Mouse (Mus musculus): Measurements from ENCODE around the gene Tdrd6. TPM values are rescaled to one million over a fixed set of nuclear protein-coding genes. Genes with fewer than 3 reads are reported as not detected.

The Tdrd6 gene
- polyA plus RNA-seq, 1 experiment from 2014 or later, result 0.25 TPM

GRCm38 (mm10) chr17:43606704-43607103, 23.4 kb downstream of the Tdrd6 start:
- Histone ChIP-seq H3K36me3 (no peaks in the 10 kb centered on the region), H3K4me2 (no peak overlapping the region), H3K9ac (no peak overlapping the region), H3K9me3 (no peaks in the 10 kb centered on the region), H3K27ac (replicated peaks) (no peak overlapping the region), H3K4me1 (replicated peaks) (no peaks in the 10 kb centered on the region), H3K27me3 (no peaks in the 10 kb centered on the region), H3K4me3 (no peak overlapping the region)
- WGBS, result 10% methylated on average over 3 of the region's 3 CpGs
- no peak; the same call in 1 of the 2 replicates for ATAC-seq (ENCODE audit: low read depth)

DNA sequence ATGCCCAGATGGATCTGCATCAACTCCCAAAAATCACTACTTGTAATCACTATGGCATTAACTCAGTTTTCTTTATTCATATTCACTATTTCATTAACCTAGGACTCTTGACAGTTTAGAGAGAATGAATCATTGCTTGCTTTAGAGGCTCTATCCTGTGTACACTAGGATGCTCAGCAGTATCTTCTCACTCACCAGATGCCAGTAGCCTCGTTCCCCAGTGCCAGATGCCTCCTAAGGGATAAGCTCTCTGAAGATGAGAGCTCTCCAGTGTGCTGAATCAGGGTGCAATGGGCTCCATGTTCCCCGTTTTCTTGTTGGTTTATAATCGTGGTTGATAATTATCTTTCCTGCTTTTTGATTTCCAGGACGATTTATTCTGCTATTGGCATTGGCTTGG, 31.4 kb downstream of the Tdrd6 start:
- H3K4me1 ChIP-seq (replicated peaks), result no peaks in the 10 kb centered on the region
- no peak overlapping the region for H3K4me3 ChIP-seq
- peaks cover 4% of the 10 kb centered on the region; the same call in 1 of the 2 replicates for H3K36me3 ChIP-seq
- 72% methylated on average over 4 of the region's 4 CpGs for WGBS
- no peak overlapping the region for H3K9ac ChIP-seq
- 0 out of 2 replicates have a peak, but pooled peaks cover 5% of the 10 kb centered on the region for H3K9me3 ChIP-seq
- H3K4me2 ChIP-seq, result no peak overlapping the region
- ATAC-seq (ENCODE audit: low read depth), result no peak
- no peaks in the 10 kb centered on the region for H3K27me3 ChIP-seq
- H3K27ac ChIP-seq (replicated peaks), result no peak overlapping the region

DNA sequence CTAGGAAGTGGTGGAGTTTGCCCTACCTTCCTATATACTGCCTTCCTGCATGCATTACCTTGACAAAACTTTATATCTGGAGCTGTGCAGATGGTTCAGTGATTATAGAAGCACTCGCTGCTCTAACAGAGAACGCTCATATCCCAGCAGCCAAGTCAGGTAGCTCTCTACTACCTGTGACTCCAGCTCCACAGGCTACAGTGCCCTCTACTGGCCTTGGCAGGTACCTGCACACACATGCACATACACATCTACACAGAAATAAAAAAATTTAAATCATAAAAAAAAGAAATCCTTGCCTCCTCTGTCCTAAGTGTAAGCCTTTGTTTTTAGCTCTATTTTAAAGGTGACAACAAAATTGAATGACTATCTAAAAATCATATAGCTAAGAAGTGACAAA, 32.4 kb downstream of the Tdrd6 start:
- H3K27ac ChIP-seq (replicated peaks), result no peak overlapping the region
- no peak overlapping the region for H3K4me3 ChIP-seq
- 96% methylated on average over 2 of the region's 2 CpGs for WGBS
- no peaks in the 10 kb centered on the region for H3K4me1 ChIP-seq (replicated peaks)
- peaks cover 4% of the 10 kb centered on the region; the same call in 1 of the 2 replicates for H3K36me3 ChIP-seq
- no peaks in the 10 kb centered on the region for H3K27me3 ChIP-seq
- H3K9ac ChIP-seq, result no peak overlapping the region
- H3K4me2 ChIP-seq, result no peak overlapping the region
- 0 out of 2 replicates have a peak, but pooled peaks cover 5% of the 10 kb centered on the region for H3K9me3 ChIP-seq
- ATAC-seq (ENCODE audit: low read depth), result no peak

DNA sequence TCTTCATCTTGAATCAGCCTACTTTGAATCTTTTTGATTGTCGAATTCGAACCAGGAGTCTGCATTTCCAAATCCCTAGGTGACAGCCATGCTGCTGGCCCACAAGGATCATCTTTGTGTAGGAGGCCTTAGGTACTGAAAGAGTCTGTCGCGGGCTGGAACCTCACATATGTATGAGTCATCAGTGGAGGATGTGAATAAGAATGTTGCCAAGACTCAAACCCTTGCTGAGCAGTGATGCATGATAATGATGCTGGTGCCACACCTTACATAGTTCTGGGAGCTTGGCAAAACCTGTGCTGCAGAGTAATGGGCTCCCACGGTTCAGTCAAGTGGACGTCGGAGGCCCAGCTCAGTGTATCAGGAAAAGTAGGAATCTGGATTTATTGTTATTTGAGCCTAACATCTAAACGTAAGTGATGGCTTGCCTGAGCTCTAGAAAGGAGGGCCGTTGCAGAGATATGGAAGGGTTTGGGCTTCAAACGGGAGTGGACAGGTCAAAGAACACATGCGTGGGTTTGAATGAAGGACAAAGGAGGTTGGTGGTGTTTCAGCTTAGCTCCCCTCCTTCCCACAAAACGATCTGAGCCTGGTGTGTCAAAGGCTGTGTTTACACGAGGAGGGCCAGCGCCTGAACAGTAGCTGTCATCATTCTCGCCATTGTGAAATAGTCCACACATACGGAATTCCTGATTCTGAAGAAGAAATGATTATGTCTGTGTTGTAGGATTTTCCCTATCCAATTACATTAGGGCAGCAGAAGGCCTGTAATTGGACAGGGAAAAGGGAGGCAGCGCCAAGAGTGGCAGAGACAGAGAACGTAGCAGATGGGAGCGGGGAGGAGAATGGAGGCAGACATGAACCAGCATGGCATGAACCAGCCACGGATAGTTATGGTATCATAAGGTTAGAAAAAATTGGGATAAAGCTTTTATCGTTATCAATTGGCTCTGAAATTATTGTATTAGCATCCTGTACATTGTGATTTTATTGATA, 37.5 kb downstream of the Tdrd6 start:
- Histone ChIP-seq H3K27ac (replicated peaks) (no peak overlapping the region), H3K9me3 (0 out of 2 replicates have a peak, but pooled peaks cover 5% of the 10 kb centered on the region), H3K4me1 (replicated peaks) (no peaks in the 10 kb centered on the region; the same call in 1 of the 2 replicates), H3K9ac (no peak overlapping the region), H3K36me3 (peaks cover 3% of the 10 kb centered on the region; the same call in 1 of the 2 replicates), H3K4me3 (no peak overlapping the region), H3K4me2 (no peak overlapping the region), H3K27me3 (no peaks in the 10 kb centered on the region)
- 88% methylated on average over 21 of the region's 21 CpGs for WGBS
- no peak for ATAC-seq (ENCODE audit: low read depth)

GRCm38 (mm10) chr17:43590531-43590930, 39.6 kb downstream of the Tdrd6 start:
- H3K27ac ChIP-seq (replicated peaks), result no peak overlapping the region
- H3K9me3 ChIP-seq, result no peaks in the 10 kb centered on the region
- WGBS, result 72% methylated on average over 5 of the region's 5 CpGs
- no peak overlapping the region for H3K9ac ChIP-seq
- no peak for ATAC-seq (ENCODE audit: low read depth)
- H3K4me3 ChIP-seq, result no peak overlapping the region
- no peaks in the 10 kb centered on the region for H3K36me3 ChIP-seq
- no peaks in the 10 kb centered on the region; the same call in 1 of the 2 replicates for H3K4me1 ChIP-seq (replicated peaks)
- H3K4me2 ChIP-seq, result no peak overlapping the region
- no peaks in the 10 kb centered on the region for H3K27me3 ChIP-seq

- Histone ChIP-seq H3K4me1 (replicated peaks) (no peaks in the 10 kb centered on the region; the same call in 1 of the 2 replicates), H3K27me3 (no peaks in the 10 kb centered on the region), H3K27ac (replicated peaks) (no peak overlapping the region), H3K4me2 (no peak overlapping the region), H3K36me3 (no peaks in the 10 kb centered on the region), H3K4me3 (no peak overlapping the region), H3K9ac (no peak overlapping the region), H3K9me3 (no peaks in the 10 kb centered on the region)
- no peak for ATAC-seq (ENCODE audit: low read depth)
- 94% methylated on average over 6 of the region's 6 CpGs for WGBS
These were observed 40.3 kb downstream of the Tdrd6 start for GRCm38 (mm10) chr17:43589750-43590149.

GRCm38 (mm10) chr17:43587278-43587677, 42.8 kb downstream of the Tdrd6 start:
- Histone ChIP-seq H3K4me2 (no peak overlapping the region), H3K27ac (replicated peaks) (no peak overlapping the region), H3K36me3 (no peaks in the 10 kb centered on the region), H3K4me1 (replicated peaks) (peaks cover 3% of the 10 kb centered on the region), H3K4me3 (no peak overlapping the region), H3K27me3 (no peaks in the 10 kb centered on the region), H3K9ac (no peak overlapping the region), H3K9me3 (no peaks in the 10 kb centered on the region)
- WGBS, result 94% methylated on average over 2 of the region's 2 CpGs
- ATAC-seq (ENCODE audit: low read depth), result no peak

- Histone ChIP-seq H3K27me3 (no peaks in the 10 kb centered on the region), H3K4me2 (no peak overlapping the region), H3K9ac (no peak overlapping the region), H3K4me1 (replicated peaks) (peaks cover 17% of the 10 kb centered on the region), H3K27ac (replicated peaks) (no peak overlapping the region), H3K36me3 (no peaks in the 10 kb centered on the region), H3K4me3 (no peak overlapping the region), H3K9me3 (no peaks in the 10 kb centered on the region)
- 91% methylated on average over 7 of the region's 7 CpGs for whole genome bisulfite sequencing
- no peak for ATAC-seq (ENCODE audit: low read depth)
These were observed 45.3 kb downstream of the Tdrd6 start for GRCm38 (mm10) chr17:43584771-43585170.

- Histone ChIP-seq H3K9ac (peak overlapping the region; percentile 26; the same call in 1 of the 2 replicates), H3K4me1 (replicated peaks) (peaks cover 17% of the 10 kb centered on the region), H3K4me3 (no peak overlapping the region), H3K27me3 (no peaks in the 10 kb centered on the region), H3K27ac (replicated peaks) (peak overlapping the region; percentile 68), H3K4me2 (peak overlapping the region; percentile 39), H3K9me3 (no peaks in the 10 kb centered on the region), H3K36me3 (no peaks in the 10 kb centered on the region)
- WGBS, result 22% methylated on average over 8 of the region's 8 CpGs
- ATAC-seq (ENCODE audit: low read depth), result peak; percentile 76
These were observed 49.1 kb downstream of the Tdrd6 start for GRCm38 (mm10) chr17:43581012-43581467.

DNA sequence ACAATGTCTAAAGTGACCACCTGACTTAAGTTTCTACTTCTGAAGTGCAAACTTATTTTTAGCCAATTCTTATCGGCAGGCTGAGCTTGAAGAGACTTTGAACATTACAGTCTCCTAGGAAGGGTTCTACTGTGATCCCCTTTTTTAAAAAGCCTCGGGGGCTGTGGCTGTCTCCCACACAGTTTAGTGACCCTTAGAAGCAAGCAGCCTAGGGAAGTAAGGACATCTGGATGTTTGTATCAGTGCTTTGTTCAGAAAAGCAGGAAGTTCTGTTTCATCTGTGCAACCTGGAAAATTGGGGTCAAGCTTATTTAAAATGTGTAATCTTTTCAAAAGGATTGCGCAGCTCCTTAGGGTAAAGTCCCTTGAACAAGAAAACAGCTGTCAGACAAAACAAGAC, 49.6 kb downstream of the Tdrd6 start:
- Histone ChIP-seq H3K4me3 (no peak overlapping the region), H3K4me2 (peak overlapping the region; percentile 39), H3K36me3 (no peaks in the 10 kb centered on the region), H3K9me3 (no peaks in the 10 kb centered on the region), H3K4me1 (replicated peaks) (peaks cover 17% of the 10 kb centered on the region), H3K27ac (replicated peaks) (peak overlapping the region; percentile 68), H3K27me3 (no peaks in the 10 kb centered on the region), H3K9ac (peak overlapping the region; percentile 26; the same call in 1 of the 2 replicates)
- no peak for ATAC-seq (ENCODE audit: low read depth)
- WGBS, result 33% methylated on average over 3 of the region's 3 CpGs

- 11% methylated on average over 3 of the region's 3 CpGs for WGBS
- Histone ChIP-seq H3K36me3 (no peaks in the 10 kb centered on the region), H3K4me3 (no peak overlapping the region), H3K4me1 (replicated peaks) (peaks cover 8% of the 10 kb centered on the region), H3K27ac (replicated peaks) (no peak overlapping the region), H3K9me3 (no peaks in the 10 kb centered on the region), H3K4me2 (no peak overlapping the region), H3K27me3 (no peaks in the 10 kb centered on the region), H3K9ac (no peak overlapping the region)
- ATAC-seq (ENCODE audit: low read depth), result no peak
These were observed 56.5 kb downstream of the Tdrd6 start for GRCm38 (mm10) chr17:43573624-43574073.

DNA sequence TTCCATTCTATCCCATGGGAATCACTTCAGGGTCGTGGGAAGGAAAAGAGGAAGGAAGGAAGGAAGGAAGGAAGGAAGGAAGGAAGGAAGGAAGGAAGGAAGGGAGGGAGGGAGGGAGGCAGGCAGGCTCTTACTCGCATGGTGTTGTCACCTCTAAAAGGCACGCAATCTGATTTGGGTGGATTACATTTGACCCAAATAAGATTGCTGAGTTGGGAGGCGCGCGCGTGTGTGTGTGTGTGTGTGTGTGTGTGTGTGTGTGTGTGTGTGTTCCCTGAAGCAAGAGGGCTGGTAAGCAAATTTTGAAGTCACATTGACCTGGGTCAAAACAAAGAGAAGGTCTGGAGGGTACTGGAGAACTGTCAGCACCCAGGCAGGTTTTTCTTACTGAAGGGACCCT, 60.8 kb downstream of the Tdrd6 start:
- WGBS, result 59% methylated on average over 7 of the region's 7 CpGs
- peaks cover 16% of the 10 kb centered on the region for H3K4me1 ChIP-seq (replicated peaks)

More for the DNA sequence above, 60.8 kb downstream of the Tdrd6 start:
- H3K9ac ChIP-seq, result no peak overlapping the region
- no peaks in the 10 kb centered on the region for H3K27me3 ChIP-seq
- H3K27ac ChIP-seq (replicated peaks), result no peak overlapping the region
- peak overlapping the region; percentile 84 for H3K4me2 ChIP-seq
- no peak overlapping the region for H3K4me3 ChIP-seq
- ATAC-seq (ENCODE audit: low read depth), result no peak
- H3K9me3 ChIP-seq, result no peaks in the 10 kb centered on the region
- no peaks in the 10 kb centered on the region for H3K36me3 ChIP-seq
